ENCODE assay signal across 8 mouse cellular contexts in genomic region chr5:142901846-142902505, GRCm38 (mm10). TPM values are rescaled to one million over a fixed set of nuclear protein-coding genes. Genes with fewer than 3 reads are reported as not detected.
DNase-seq lines count a peak whose midpoint lies in the region; ATAC-seq and TF ChIP-seq lines count a peak whose summit lies in the region.

No protein-coding gene starts in this region.

- no peak overlapping the region; the same call in 1 of the 2 replicates for H3K9ac ChIP-seq in forebrain, embryonic 14.5 days (ENCODE audit: low read length)
- H3K9ac ChIP-seq in midbrain, embryonic 11.5 days (ENCODE audit: low read length): no peak overlapping the region

- peaks cover 10% of the 10 kb centered on the region for H3K4me1 ChIP-seq in forebrain, embryonic 14.5 days (ENCODE audit: control insufficient read depth, insufficient read depth, low read length)
- H3K4me1 ChIP-seq in midbrain, embryonic 11.5 days (ENCODE audit: control insufficient read depth, insufficient read depth, low read length): peaks cover 10% of the 10 kb centered on the region; the same call in 1 of the 2 replicates

- peak overlapping the region; percentile 100 for H3K27ac ChIP-seq in gastrocnemius, adult 2 months
- peak overlapping the region; percentile 17; the same call in 1 of the 2 replicates for H3K27ac ChIP-seq in forebrain, embryonic 14.5 days (ENCODE audit: low read depth, low read length)
- H3K27ac ChIP-seq in midbrain, embryonic 11.5 days (ENCODE audit: low read depth, low read length): peak overlapping the region; percentile 40; the same call in 1 of the 2 replicates

- H3K4me3 ChIP-seq in gastrocnemius, adult 2 months: peak overlapping the region; percentile 99
- H3K4me3 ChIP-seq in forebrain, embryonic 14.5 days (ENCODE audit: low read depth, low read length): no peak overlapping the region
- H3K4me3 ChIP-seq in midbrain, embryonic 11.5 days (ENCODE audit: low read depth, low read length): no peak overlapping the region

- WGBS in forebrain, embryonic 14.5 days: 71% methylated on average over 4 of the region's 4 CpGs
- 83% methylated on average over 4 of the region's 4 CpGs for WGBS in midbrain, embryonic 11.5 days

- no peak for TF ChIP-seq CTCF in gastrocnemius, adult 2 months (IDR thresholded peaks at IDR 0.05)

- intact Hi-C loops in gastrocnemius, adult 2 months (cut with DNase I): no loop called here
- intact Hi-C loops in gastrocnemius, postnatal 36 days (cut with DNase I): no loop called here

- H3K9me3 ChIP-seq in forebrain, embryonic 14.5 days (replicated peaks; ENCODE audit: control insufficient read depth, low read length): no peaks in the 10 kb centered on the region
- no peaks in the 10 kb centered on the region for H3K9me3 ChIP-seq in midbrain, embryonic 11.5 days (ENCODE audit: control insufficient read depth, low read length)

- H3K27me3 ChIP-seq in forebrain, embryonic 14.5 days (replicated peaks; ENCODE audit: control insufficient read depth, insufficient read depth, low read length): no peaks in the 10 kb centered on the region
- H3K27me3 ChIP-seq in midbrain, embryonic 11.5 days (ENCODE audit: control insufficient read depth, insufficient read depth, low read length): no peaks in the 10 kb centered on the region

- no peak overlapping the region for H3K4me2 ChIP-seq in forebrain, embryonic 14.5 days (ENCODE audit: low read length)
- H3K4me2 ChIP-seq in midbrain, embryonic 11.5 days: no peak overlapping the region

- peaks cover 75% of the 10 kb centered on the region for H3K36me3 ChIP-seq in forebrain, embryonic 14.5 days (ENCODE audit: control insufficient read depth, insufficient read depth, low read length)
- peaks cover 34% of the 10 kb centered on the region for H3K36me3 ChIP-seq in midbrain, embryonic 11.5 days (ENCODE audit: control insufficient read depth, insufficient read depth, low read length)

- ATAC-seq in forebrain, embryonic 14.5 days: no peak
- no peak for ATAC-seq in midbrain, embryonic 11.5 days (ENCODE audit: low FRiP score)

- no peak for DNase-seq in gastrocnemius, adult 2 months
- no peak for DNase-seq in gastrocnemius, postnatal 36 days
- DNase-seq in A20 (ENCODE audit: low read depth, low spot score): peak; percentile 68
- no peak for DNase-seq in forebrain, embryonic 14.5 days (ENCODE audit: low spot score)
- DNase-seq in midbrain, embryonic 11.5 days (ENCODE audit: low spot score, missing footprints): peak; percentile 95
- DNase-seq in urinary bladder, postnatal 14 days (ENCODE audit: low spot score): no peak
- DNase-seq in layer of hippocampus, adult 11-12 months (ENCODE audit: low spot score): no peak
- no peak for DNase-seq in spleen, postnatal 4 days (ENCODE audit: low spot score in 2 of 2)

RNA-seq across cellular contexts. Expression of gene Actb, which starts 4.6 kb away (rescaled TPM):
- 100 to 1,000 TPM; 365 to 571 TPM for total RNA-seq in gastrocnemius, adult 2 months (2021)
- total RNA-seq in gastrocnemius, postnatal 36 days (2021): 100 to 1,000 TPM; 427 to 440 TPM
- polyA plus RNA-seq in forebrain, embryonic 14.5 days (2014; fragmentation: Nextera tagmentation; extraction: Ambion mirVana): 18,122 and 18,216 TPM in 2 replicates
- 14,142 and 15,094 TPM in 2 replicates for polyA plus RNA-seq in midbrain, embryonic 11.5 days (2014; fragmentation: Nextera tagmentation; extraction: Ambion mirVana)

RNA-seq across cellular contexts. Expression of gene Fbxl18, which starts 6.8 kb away (rescaled TPM):
- total RNA-seq in gastrocnemius, adult 2 months (2021): 1 to 10 TPM; 5.8 to 6.2 TPM
- 1 to 10 TPM; 5.7 to 6.0 TPM for total RNA-seq in gastrocnemius, postnatal 36 days (2021)
- 14.5 and 20.8 TPM in 2 replicates for polyA plus RNA-seq in forebrain, embryonic 14.5 days (2014; fragmentation: Nextera tagmentation; extraction: Ambion mirVana)
- 10.5 and 11.8 TPM in 2 replicates for polyA plus RNA-seq in midbrain, embryonic 11.5 days (2014; fragmentation: Nextera tagmentation; extraction: Ambion mirVana)

RNA-seq across cellular contexts. Expression of gene Fscn1, which starts 58.2 kb away (rescaled TPM):
- 1 to 10 TPM; 4.4 to 7.3 TPM for total RNA-seq in gastrocnemius, adult 2 months (2021)
- total RNA-seq in gastrocnemius, postnatal 36 days (2021): 10 to 100 TPM in 1 of 2 experiments, 1 to 10 TPM in 1; 9.8 to 12.0 TPM
- 477 and 560 TPM in 2 replicates for polyA plus RNA-seq in forebrain, embryonic 14.5 days (2014; fragmentation: Nextera tagmentation; extraction: Ambion mirVana)
- polyA plus RNA-seq in midbrain, embryonic 11.5 days (2014; fragmentation: Nextera tagmentation; extraction: Ambion mirVana): 566 and 605 TPM in 2 replicates

Comparison
In these comparisons a context has a peak if more than half of its experiments do, and no peak if none do; other contexts are left out.
1. DNase-seq: peak in A20 (single experiment) and midbrain, embryonic 11.5 days (single experiment); none in gastrocnemius, adult 2 months (single experiment), gastrocnemius, postnatal 36 days (0 of 2), forebrain, embryonic 14.5 days (single experiment), urinary bladder, postnatal 14 days (single experiment), layer of hippocampus, adult 11-12 months (single experiment) and spleen, postnatal 4 days (0 of 2).
2. H3K27ac ChIP-seq: peak in every context shown above with its lines; median percentile 100 in gastrocnemius, adult 2 months; 40 in midbrain, embryonic 11.5 days; 17 in forebrain, embryonic 14.5 days.